Mouse (Mus musculus) forebrain, embryonic 12.5 days (tissue): Measurements from ENCODE around the gene Trdmt1. TPM values are rescaled to one million over a fixed set of nuclear protein-coding genes. Genes with fewer than 3 reads are reported as not detected.

Experiments
- ATAC-seq: fragments of 200-750 bp; cut with Nextera tagmentation; 2 replicates; pipeline ENCODE4 v1.8.0; 2017; ENCODE audit warnings: moderate TSS enrichment; ENCODE audit not compliant: low FRiP score
- H3K27ac ChIP-seq: fragments of 300-500 bp; sonication (generic); 2 replicates; pipeline ENCODE4 v1.5.1; 2016; ENCODE audit warnings: mild to moderate bottlenecking
- H3K27me3 ChIP-seq: fragments of 300-500 bp; sonication (generic); 2 replicates; pipeline ENCODE4 v1.6.1; 2016; ENCODE audit warnings: mild to moderate bottlenecking
- H3K36me3 ChIP-seq: fragments of 300-500 bp; sonication (generic); replicated peaks from 2 replicates; pipeline ENCODE4 v1.6.1; 2016; ENCODE audit warnings: mild to moderate bottlenecking
- H3K4me1 ChIP-seq: fragments of 300-500 bp; sonication (generic); 2 replicates; pipeline ENCODE4 v1.6.1; 2016
- H3K4me2 ChIP-seq: fragments of 300-500 bp; sonication (generic); 2 replicates; pipeline ENCODE4 v1.6.1; 2016; ENCODE audit warnings: mild to moderate bottlenecking, moderate library complexity
- H3K4me3 ChIP-seq: fragments of 300-500 bp; sonication (generic); replicated peaks from 2 replicates; pipeline ENCODE4 v1.5.1; 2016; ENCODE audit warnings: mild to moderate bottlenecking
- H3K9ac ChIP-seq: fragments of 300-500 bp; sonication (generic); 2 replicates; pipeline ENCODE4 v1.6.1; 2016; ENCODE audit warnings: mild to moderate bottlenecking
- H3K9me3 ChIP-seq: fragments of 300-500 bp; sonication (generic); 2 replicates; pipeline ENCODE4 v1.6.1; 2016
- WGBS: fragments of 180-500 bp; shearing (Covaris S2); methylation state at CpG from one replicate; pipeline ENCODE4 v1.1.7; 2016; 5-methylcytosine and 5-hydroxymethylcytosine counted together
- polyA plus RNA-seq: library from polyadenylated mRNA; unstranded; fragments of >200 nt; fragmentation: Nextera tagmentation; extraction: Ambion mirVana; gene quantifications from 2 replicates; pipeline ENCODE4 v1.2.1, GENCODE M21; 2016

Trdmt1 gene
- polyA plus RNA-seq, 1 experiment from 2014 or later = 7.8 TPM

GRCm38 (mm10) chr2:13548749-13549148, 4.3 kb upstream of the Trdmt1 start:
- Histone ChIP-seq H3K36me3 (no peaks in the 10 kb centered on the region), H3K27ac (no peak overlapping the region), H3K4me1 (peaks cover 14% of the 10 kb centered on the region), H3K4me3 (no peak overlapping the region), H3K27me3 (no peaks in the 10 kb centered on the region), H3K4me2 (no peak overlapping the region), H3K9me3 (no peaks in the 10 kb centered on the region), H3K9ac (no peak overlapping the region)
- ATAC-seq = no peak
- 70% methylated on average over 3 of the region's 3 CpGs for WGBS

GRCm38 (mm10) chr2:13543519-13544124, 846 bp downstream of the Trdmt1 start:
- Histone ChIP-seq H3K27me3 (no peaks in the 10 kb centered on the region), H3K4me1 (peaks cover 18% of the 10 kb centered on the region), H3K4me3 (peak overlapping the region; percentile 49), H3K9ac (peak overlapping the region; percentile 65), H3K9me3 (no peaks in the 10 kb centered on the region), H3K27ac (peak overlapping the region; percentile 93), H3K36me3 (no peaks in the 10 kb centered on the region), H3K4me2 (peak overlapping the region; percentile 58)
- WGBS = 43% methylated on average over 8 of the region's 8 CpGs
- ATAC-seq = peak; percentile 28

GRCm38 (mm10) chr2:13539860-13540259, 4.6 kb downstream of the Trdmt1 start:
- Histone ChIP-seq H3K4me2 (no peak overlapping the region), H3K4me1 (peaks cover 18% of the 10 kb centered on the region), H3K9ac (no peak overlapping the region), H3K36me3 (no peaks in the 10 kb centered on the region), H3K27ac (no peak overlapping the region), H3K4me3 (no peak overlapping the region), H3K9me3 (no peaks in the 10 kb centered on the region), H3K27me3 (no peaks in the 10 kb centered on the region)
- ATAC-seq = no peak
- 92% methylated on average over 1 of the region's 1 CpGs for WGBS

GRCm38 (mm10) chr2:13538704-13539377, 5.6 kb downstream of the Trdmt1 start:
- H3K36me3 ChIP-seq = no peaks in the 10 kb centered on the region
- 76% methylated on average over 6 of the region's 6 CpGs for WGBS
- no peak overlapping the region for H3K27ac ChIP-seq
- no peak overlapping the region for H3K4me3 ChIP-seq
- no peaks in the 10 kb centered on the region for H3K27me3 ChIP-seq
- H3K4me1 ChIP-seq = peaks cover 15% of the 10 kb centered on the region
- H3K9me3 ChIP-seq = no peaks in the 10 kb centered on the region
- no peak overlapping the region for H3K9ac ChIP-seq
- ATAC-seq = no peak
- H3K4me2 ChIP-seq = no peak overlapping the region

GRCm38 (mm10) chr2:13538258-13538657, 6.2 kb downstream of the Trdmt1 start:
- no peaks in the 10 kb centered on the region for H3K9me3 ChIP-seq
- H3K4me2 ChIP-seq = no peak overlapping the region
- 72% methylated on average over 2 of the region's 2 CpGs for WGBS
- H3K9ac ChIP-seq = no peak overlapping the region
- H3K4me3 ChIP-seq = no peak overlapping the region
- no peaks in the 10 kb centered on the region for H3K36me3 ChIP-seq
- H3K4me1 ChIP-seq = peaks cover 12% of the 10 kb centered on the region; the same call in 1 of the 2 replicates
- ATAC-seq = no peak
- H3K27ac ChIP-seq = no peak overlapping the region
- H3K27me3 ChIP-seq = no peaks in the 10 kb centered on the region

- Histone ChIP-seq H3K27ac (no peak overlapping the region), H3K4me3 (no peak overlapping the region), H3K36me3 (no peaks in the 10 kb centered on the region), H3K27me3 (no peaks in the 10 kb centered on the region), H3K4me2 (no peak overlapping the region), H3K9ac (no peak overlapping the region), H3K4me1 (0 out of 2 replicates have a peak, but pooled peaks cover 10% of the 10 kb centered on the region), H3K9me3 (no peaks in the 10 kb centered on the region)
- ATAC-seq = no peak
- 16% methylated on average over 2 of the region's 2 CpGs for WGBS
Observed at GRCm38 (mm10) chr2:13537733-13538132, 6.7 kb downstream of the Trdmt1 start.

- Histone ChIP-seq H3K36me3 (no peaks in the 10 kb centered on the region), H3K4me3 (no peak overlapping the region), H3K27ac (no peak overlapping the region), H3K9ac (no peak overlapping the region), H3K9me3 (no peaks in the 10 kb centered on the region), H3K4me2 (no peak overlapping the region), H3K4me1 (0 out of 2 replicates have a peak, but pooled peaks cover 10% of the 10 kb centered on the region), H3K27me3 (no peaks in the 10 kb centered on the region)
- ATAC-seq = no peak
Observed at GRCm38 (mm10) chr2:13536747-13537146, 7.7 kb downstream of the Trdmt1 start.

GRCm38 (mm10) chr2:13530639-13531038, 13.8 kb downstream of the Trdmt1 start:
- Histone ChIP-seq H3K36me3 (no peaks in the 10 kb centered on the region), H3K4me2 (no peak overlapping the region), H3K4me3 (no peak overlapping the region), H3K27ac (no peak overlapping the region), H3K27me3 (no peaks in the 10 kb centered on the region), H3K4me1 (0 out of 2 replicates have a peak, but pooled peaks cover 7% of the 10 kb centered on the region), H3K9me3 (no peaks in the 10 kb centered on the region), H3K9ac (no peak overlapping the region)
- WGBS = 92% methylated on average over 6 of the region's 6 CpGs
- no peak for ATAC-seq

- no peak overlapping the region for H3K27ac ChIP-seq
- ATAC-seq = no peak
- no peak overlapping the region for H3K9ac ChIP-seq
- H3K9me3 ChIP-seq = no peaks in the 10 kb centered on the region
- WGBS = 92% methylated on average over 3 of the region's 3 CpGs
- H3K27me3 ChIP-seq = no peaks in the 10 kb centered on the region
- 0 out of 2 replicates have a peak, but pooled peaks cover 3% of the 10 kb centered on the region for H3K4me1 ChIP-seq
- H3K4me2 ChIP-seq = no peak overlapping the region
- no peaks in the 10 kb centered on the region for H3K36me3 ChIP-seq
- H3K4me3 ChIP-seq = no peak overlapping the region
Observed at GRCm38 (mm10) chr2:13529253-13529933, 15.1 kb downstream of the Trdmt1 start.

- H3K9me3 ChIP-seq = no peaks in the 10 kb centered on the region
- no peak overlapping the region for H3K4me3 ChIP-seq
- H3K4me2 ChIP-seq = no peak overlapping the region
- H3K9ac ChIP-seq = no peak overlapping the region
- no peaks in the 10 kb centered on the region for H3K36me3 ChIP-seq
- H3K27ac ChIP-seq = 0 out of 2 replicates have a peak overlapping the region, but pooled peaks have one; percentile 19
- H3K4me1 ChIP-seq = 0 out of 2 replicates have a peak, but pooled peaks cover 3% of the 10 kb centered on the region
- no peaks in the 10 kb centered on the region for H3K27me3 ChIP-seq
- ATAC-seq = no peak
- WGBS = 87% methylated on average over 4 of the region's 4 CpGs
Observed at GRCm38 (mm10) chr2:13527531-13527930, 16.9 kb downstream of the Trdmt1 start.

GRCm38 (mm10) chr2:13527125-13527524, 17.3 kb downstream of the Trdmt1 start:
- Histone ChIP-seq H3K27me3 (no peaks in the 10 kb centered on the region), H3K4me1 (peaks cover 5% of the 10 kb centered on the region; the same call in 1 of the 2 replicates), H3K4me3 (no peak overlapping the region), H3K4me2 (no peak overlapping the region), H3K36me3 (no peaks in the 10 kb centered on the region), H3K9ac (no peak overlapping the region), H3K9me3 (no peaks in the 10 kb centered on the region), H3K27ac (no peak overlapping the region)
- no peak for ATAC-seq
- 45% methylated on average over 2 of the region's 2 CpGs for WGBS

GRCm38 (mm10) chr2:13526205-13526604, 18.3 kb downstream of the Trdmt1 start:
- Histone ChIP-seq H3K27me3 (no peaks in the 10 kb centered on the region), H3K4me2 (no peak overlapping the region), H3K9ac (no peak overlapping the region), H3K36me3 (no peaks in the 10 kb centered on the region), H3K4me3 (no peak overlapping the region), H3K9me3 (no peaks in the 10 kb centered on the region), H3K4me1 (peaks cover 8% of the 10 kb centered on the region; the same call in 1 of the 2 replicates), H3K27ac (no peak overlapping the region)
- 88% methylated on average over 2 of the region's 2 CpGs for WGBS
- ATAC-seq = no peak
